Mouse (Mus musculus): ENCODE data around the gene Mrps18a. TPM values are rescaled to one million over a fixed set of nuclear protein-coding genes. Genes with fewer than 3 reads are reported as not detected.

The Mrps18a gene
- polyA plus RNA-seq, 1 experiment from 2014 or later, result 59.7 TPM

- Histone ChIP-seq H3K4me2 (ENCODE audit: low read depth, low read length) (peak overlapping the region; percentile 76), H3K4me3 (ENCODE audit: low read depth, low read length) (peak overlapping the region; percentile 86), H3K9ac (ENCODE audit: low read depth, low read length) (peak overlapping the region; percentile 90), H3K27ac (ENCODE audit: low read length) (peak overlapping the region; percentile 82), H3K9me3 (replicated peaks; ENCODE audit: control insufficient read depth, low read length) (no peaks in the 10 kb centered on the region), H3K27me3 (ENCODE audit: control insufficient read depth, insufficient read depth, low read depth, low read length) (no peaks in the 10 kb centered on the region), H3K4me1 (ENCODE audit: control insufficient read depth, low read depth, low read length) (peaks cover 40% of the 10 kb centered on the region), H3K36me3 (ENCODE audit: control insufficient read depth, insufficient read depth) (peaks cover 32% of the 10 kb centered on the region)
- WGBS (ENCODE audit: insufficient replicate concordance), result 48% methylated on average over 9 of the region's 9 CpGs
- ATAC-seq (ENCODE audit: low read depth), result no peak
Observed at GRCm38 (mm10) chr17:46161710-46162109, 50.9 kb downstream of the Mrps18a start.

- no peak for ATAC-seq (ENCODE audit: low read depth)
- 71% methylated on average over 7 of the region's 7 CpGs for WGBS (ENCODE audit: insufficient replicate concordance)
Observed at GRCm38 (mm10) chr17:46162551-46162950, 51.8 kb downstream of the Mrps18a start.

GRCm38 (mm10) chr17:46162951-46163421 lies 52.2 kb downstream of the Mrps18a start:
- peak overlapping the region; percentile 48 for H3K9ac ChIP-seq (ENCODE audit: low read depth, low read length)
- H3K36me3 ChIP-seq (ENCODE audit: control insufficient read depth, insufficient read depth), result peaks cover 44% of the 10 kb centered on the region
- no peaks in the 10 kb centered on the region for H3K27me3 ChIP-seq (ENCODE audit: control insufficient read depth, insufficient read depth, low read depth, low read length)
- no peak for ATAC-seq (ENCODE audit: low read depth)
- H3K4me1 ChIP-seq (ENCODE audit: control insufficient read depth, low read depth, low read length), result peaks cover 29% of the 10 kb centered on the region
- H3K4me2 ChIP-seq (ENCODE audit: low read depth, low read length), result peak overlapping the region; percentile 76
- H3K27ac ChIP-seq (ENCODE audit: low read length), result peak overlapping the region; percentile 73
- H3K4me3 ChIP-seq (ENCODE audit: low read depth, low read length), result peak overlapping the region; percentile 86
- 18% methylated on average over 9 of the region's 9 CpGs for WGBS (ENCODE audit: insufficient replicate concordance)
- H3K9me3 ChIP-seq (replicated peaks; ENCODE audit: control insufficient read depth, low read length), result no peaks in the 10 kb centered on the region

More at GRCm38 (mm10) chr17:46162551-46162950, 51.8 kb downstream of the Mrps18a start:
- Histone ChIP-seq H3K4me3 (ENCODE audit: low read depth, low read length) (peak overlapping the region; percentile 86), H3K4me1 (ENCODE audit: control insufficient read depth, low read depth, low read length) (peaks cover 31% of the 10 kb centered on the region), H3K9me3 (replicated peaks; ENCODE audit: control insufficient read depth, low read length) (no peaks in the 10 kb centered on the region), H3K27me3 (ENCODE audit: control insufficient read depth, insufficient read depth, low read depth, low read length) (no peaks in the 10 kb centered on the region), H3K9ac (ENCODE audit: low read depth, low read length) (peak overlapping the region; percentile 48), H3K4me2 (ENCODE audit: low read depth, low read length) (peak overlapping the region; percentile 76), H3K27ac (ENCODE audit: low read length) (peak overlapping the region; percentile 73), H3K36me3 (ENCODE audit: control insufficient read depth, insufficient read depth) (peaks cover 40% of the 10 kb centered on the region)

GRCm38 (mm10) chr17:46164301-46164700 lies 53.5 kb downstream of the Mrps18a start:
- 88% methylated on average over 8 of the region's 8 CpGs for WGBS (ENCODE audit: insufficient replicate concordance)

GRCm38 (mm10) chr17:46164791-46165190 lies 54.0 kb downstream of the Mrps18a start:
- H3K27me3 ChIP-seq (ENCODE audit: control insufficient read depth, insufficient read depth, low read depth, low read length), result no peaks in the 10 kb centered on the region
- peaks cover 61% of the 10 kb centered on the region for H3K36me3 ChIP-seq (ENCODE audit: control insufficient read depth, insufficient read depth)
- H3K4me3 ChIP-seq (ENCODE audit: low read depth, low read length), result no peak overlapping the region
- WGBS (ENCODE audit: insufficient replicate concordance), result 91% methylated on average over 10 of the region's 10 CpGs
- H3K9ac ChIP-seq (ENCODE audit: low read depth, low read length), result no peak overlapping the region
- H3K9me3 ChIP-seq (replicated peaks; ENCODE audit: control insufficient read depth, low read length), result no peaks in the 10 kb centered on the region
- no peak for ATAC-seq (ENCODE audit: low read depth)
- H3K4me2 ChIP-seq (ENCODE audit: low read depth, low read length), result no peak overlapping the region
- peaks cover 21% of the 10 kb centered on the region for H3K4me1 ChIP-seq (ENCODE audit: control insufficient read depth, low read depth, low read length)
- H3K27ac ChIP-seq (ENCODE audit: low read length), result no peak overlapping the region

More at GRCm38 (mm10) chr17:46164301-46164700, 53.5 kb downstream of the Mrps18a start:
- Histone ChIP-seq H3K27me3 (ENCODE audit: control insufficient read depth, insufficient read depth, low read depth, low read length) (no peaks in the 10 kb centered on the region), H3K9me3 (replicated peaks; ENCODE audit: control insufficient read depth, low read length) (no peaks in the 10 kb centered on the region), H3K4me2 (ENCODE audit: low read depth, low read length) (no peak overlapping the region), H3K9ac (ENCODE audit: low read depth, low read length) (no peak overlapping the region), H3K27ac (ENCODE audit: low read length) (no peak overlapping the region), H3K4me1 (ENCODE audit: control insufficient read depth, low read depth, low read length) (peaks cover 21% of the 10 kb centered on the region), H3K4me3 (ENCODE audit: low read depth, low read length) (no peak overlapping the region), H3K36me3 (ENCODE audit: control insufficient read depth, insufficient read depth) (peaks cover 57% of the 10 kb centered on the region)
- ATAC-seq (ENCODE audit: low read depth), result no peak

- H3K4me1 ChIP-seq (ENCODE audit: control insufficient read depth, low read depth, low read length), result peaks cover 21% of the 10 kb centered on the region
- H3K9ac ChIP-seq (ENCODE audit: low read depth, low read length), result no peak overlapping the region
- WGBS (ENCODE audit: insufficient replicate concordance), result 92% methylated on average over 12 of the region's 12 CpGs
- H3K4me2 ChIP-seq (ENCODE audit: low read depth, low read length), result no peak overlapping the region
- no peak overlapping the region for H3K4me3 ChIP-seq (ENCODE audit: low read depth, low read length)
- no peak overlapping the region for H3K27ac ChIP-seq (ENCODE audit: low read length)
- ATAC-seq (ENCODE audit: low read depth), result no peak
- peaks cover 65% of the 10 kb centered on the region for H3K36me3 ChIP-seq (ENCODE audit: control insufficient read depth, insufficient read depth)
- no peaks in the 10 kb centered on the region for H3K9me3 ChIP-seq (replicated peaks; ENCODE audit: control insufficient read depth, low read length)
- no peaks in the 10 kb centered on the region for H3K27me3 ChIP-seq (ENCODE audit: control insufficient read depth, insufficient read depth, low read depth, low read length)
Observed at GRCm38 (mm10) chr17:46165460-46165859, 54.7 kb downstream of the Mrps18a start.

GRCm38 (mm10) chr17:46166270-46166669 lies 55.5 kb downstream of the Mrps18a start:
- Histone ChIP-seq H3K4me3 (ENCODE audit: low read depth, low read length) (no peak overlapping the region), H3K9me3 (replicated peaks; ENCODE audit: control insufficient read depth, low read length) (no peaks in the 10 kb centered on the region), H3K4me2 (ENCODE audit: low read depth, low read length) (no peak overlapping the region), H3K36me3 (ENCODE audit: control insufficient read depth, insufficient read depth) (peaks cover 73% of the 10 kb centered on the region), H3K4me1 (ENCODE audit: control insufficient read depth, low read depth, low read length) (peaks cover 21% of the 10 kb centered on the region), H3K9ac (ENCODE audit: low read depth, low read length) (no peak overlapping the region), H3K27ac (ENCODE audit: low read length) (no peak overlapping the region), H3K27me3 (ENCODE audit: control insufficient read depth, insufficient read depth, low read depth, low read length) (no peaks in the 10 kb centered on the region)
- ATAC-seq (ENCODE audit: low read depth), result no peak
- WGBS (ENCODE audit: insufficient replicate concordance), result 84% methylated on average over 5 of the region's 5 CpGs

- no peak for ATAC-seq (ENCODE audit: low read depth)
- Histone ChIP-seq H3K36me3 (ENCODE audit: control insufficient read depth, insufficient read depth) (peaks cover 78% of the 10 kb centered on the region), H3K27ac (ENCODE audit: low read length) (no peak overlapping the region), H3K4me2 (ENCODE audit: low read depth, low read length) (no peak overlapping the region), H3K27me3 (ENCODE audit: control insufficient read depth, insufficient read depth, low read depth, low read length) (no peaks in the 10 kb centered on the region), H3K9ac (ENCODE audit: low read depth, low read length) (no peak overlapping the region), H3K4me3 (ENCODE audit: low read depth, low read length) (no peak overlapping the region), H3K9me3 (replicated peaks; ENCODE audit: control insufficient read depth, low read length) (no peaks in the 10 kb centered on the region), H3K4me1 (ENCODE audit: control insufficient read depth, low read depth, low read length) (peaks cover 16% of the 10 kb centered on the region)
- WGBS (ENCODE audit: insufficient replicate concordance), result 79% methylated on average over 11 of the region's 11 CpGs
Observed at GRCm38 (mm10) chr17:46167014-46167413, 56.2 kb downstream of the Mrps18a start.

- no peak overlapping the region for H3K4me2 ChIP-seq (ENCODE audit: low read depth, low read length)
- 52% methylated on average over 5 of the region's 5 CpGs for WGBS (ENCODE audit: insufficient replicate concordance)
- peaks cover 3% of the 10 kb centered on the region for H3K4me1 ChIP-seq (ENCODE audit: control insufficient read depth, low read depth, low read length)
- no peak overlapping the region for H3K9ac ChIP-seq (ENCODE audit: low read depth, low read length)
- H3K27ac ChIP-seq (ENCODE audit: low read length), result peak overlapping the region; percentile 41; the same call in 1 of the 2 replicates
- peaks cover 91% of the 10 kb centered on the region for H3K36me3 ChIP-seq (ENCODE audit: control insufficient read depth, insufficient read depth)
- H3K27me3 ChIP-seq (ENCODE audit: control insufficient read depth, insufficient read depth, low read depth, low read length), result no peaks in the 10 kb centered on the region
- peak; percentile 55 for ATAC-seq (ENCODE audit: low read depth)
- no peaks in the 10 kb centered on the region for H3K9me3 ChIP-seq (replicated peaks; ENCODE audit: control insufficient read depth, low read length)
- no peak overlapping the region for H3K4me3 ChIP-seq (ENCODE audit: low read depth, low read length)
Observed at GRCm38 (mm10) chr17:46168318-46168717, 57.5 kb downstream of the Mrps18a start.

Measured in liver, embryonic 16.5 days (tissue).